Mouse (Mus musculus) ES-Bruce4 (cell line): ENCODE results near the gene Csrnp2. TPM values are rescaled to one million over a fixed set of nuclear protein-coding genes. Genes with fewer than 3 reads are reported as not detected.
"Not testable (repeated sequence)": the region's sequence is repeated elsewhere in the genome, so short reads cannot be mapped to it uniquely, and the experiment has no call there.

Experiments
- H3K27ac ChIP-seq: 2 replicates; pipeline ENCODE4 v1.5.1; 2012; ENCODE audit warnings: low read length, inconsistent platforms; ENCODE audit not compliant: insufficient read depth
- H3K27me3 ChIP-seq: 2 replicates; pipeline ENCODE4 v1.6.1; 2012; ENCODE audit warnings: mild to moderate bottlenecking, low read length, inconsistent platforms; ENCODE audit not compliant: control insufficient read depth, poor library complexity, insufficient read depth, severe bottlenecking
- H3K36me3 ChIP-seq: 2 replicates; pipeline ENCODE4 v1.6.1; 2012; ENCODE audit warnings: inconsistent platforms, mild to moderate bottlenecking, low read length, moderate library complexity; ENCODE audit not compliant: control insufficient read depth, poor library complexity, insufficient read depth, severe bottlenecking
- H3K4me1 ChIP-seq: one replicate; pipeline ENCODE4 v1.8.1; 2011; ENCODE audit warnings: low read length; ENCODE audit not compliant: control insufficient read depth, insufficient read depth
- H3K4me3 ChIP-seq: 2 replicates; pipeline ENCODE4 v1.5.1; 2011; ENCODE audit warnings: low read depth, mild to moderate bottlenecking, low read length
- H3K9ac ChIP-seq: 2 replicates; pipeline ENCODE4 v1.6.1; 2012; ENCODE audit warnings: low read depth, mild to moderate bottlenecking, inconsistent platforms; ENCODE audit not compliant: poor library complexity, severe bottlenecking
- H3K9me3 ChIP-seq: replicated peaks from 2 replicates; pipeline ENCODE4 v1.6.1; 2012; ENCODE audit warnings: mild to moderate bottlenecking, low read length, inconsistent platforms; ENCODE audit not compliant: control insufficient read depth, poor library complexity, insufficient read depth, severe bottlenecking
- CTCF ChIP-seq: IDR thresholded peaks from one replicate; pipeline ENCODE4 v1.8.1; 2011; ENCODE audit warnings: low read depth, low read length
- EP300 ChIP-seq: IDR thresholded peaks from 2 replicates; pipeline ENCODE4 v1.6.1; 2011; ENCODE audit warnings: low read depth, low read length; ENCODE audit not compliant: insufficient read depth
- POLR2A ChIP-seq: IDR thresholded peaks from one replicate; pipeline ENCODE4 v1.8.1; 2011; ENCODE audit warnings: low read length; ENCODE audit not compliant: insufficient read depth
- polyA plus RNA-seq: library from polyadenylated mRNA; stranded (reverse); fragments of >200 nt; gene quantifications from 2 replicates; pipeline ENCODE4 v1.2.4, GENCODE M21; 2011; ENCODE audit warnings: low read depth; ENCODE audit not compliant: missing spikeins, insufficient read depth, insufficient read length

Csrnp2 gene
- polyA plus RNA-seq, 1 experiment: 6.8 TPM

GRCm38 (mm10) chr15:100508454-100509167, 13.3 kb upstream of the Csrnp2 start:
- no peak overlapping the region for H3K4me3 ChIP-seq
- H3K9ac ChIP-seq: no peak overlapping the region
- no peaks in the 10 kb centered on the region for H3K9me3 ChIP-seq
- no peaks in the 10 kb centered on the region for H3K4me1 ChIP-seq
- no peaks in the 10 kb centered on the region for H3K27me3 ChIP-seq
- no peak overlapping the region for H3K27ac ChIP-seq
- H3K36me3 ChIP-seq: no peaks in the 10 kb centered on the region
- TF ChIP-seq EP300 (no peak), POLR2A (no peak), CTCF (no peak)

- H3K27ac ChIP-seq: peak overlapping the region; percentile 77
- not testable (repeated sequence) for H3K27me3 ChIP-seq, H3K4me1 ChIP-seq, H3K9ac ChIP-seq, H3K9me3 ChIP-seq, H3K36me3 ChIP-seq, H3K4me3 ChIP-seq
Measured at GRCm38 (mm10) chr15:100499506-100499905, 4.2 kb upstream of the Csrnp2 start.

- Histone ChIP-seq H3K4me3 (peak overlapping the region; percentile 68), H3K36me3 (no peaks in the 10 kb centered on the region), H3K9me3 (no peaks in the 10 kb centered on the region; the same call in 1 of the 2 replicates), H3K27ac (no peak overlapping the region), H3K4me1 (no peaks in the 10 kb centered on the region), H3K9ac (peak overlapping the region; percentile 74), H3K27me3 (no peaks in the 10 kb centered on the region)
- TF ChIP-seq CTCF (no peak), EP300 (no peak), POLR2A (no peak)
Measured at GRCm38 (mm10) chr15:100494647-100495046, 641 bp downstream of the Csrnp2 start.

GRCm38 (mm10) chr15:100491966-100492365, 3.3 kb downstream of the Csrnp2 start:
- Histone ChIP-seq H3K36me3 (no peaks in the 10 kb centered on the region), H3K27me3 (no peaks in the 10 kb centered on the region), H3K9ac (no peak overlapping the region), H3K9me3 (no peaks in the 10 kb centered on the region), H3K27ac (no peak overlapping the region), H3K4me1 (no peaks in the 10 kb centered on the region), H3K4me3 (no peak overlapping the region)
- no peak for TF ChIP-seq POLR2A

GRCm38 (mm10) chr15:100489263-100489662, 6.0 kb downstream of the Csrnp2 start:
- Histone ChIP-seq H3K27me3 (no peaks in the 10 kb centered on the region), H3K4me3 (no peak overlapping the region), H3K9ac (no peak overlapping the region), H3K9me3 (no peaks in the 10 kb centered on the region), H3K36me3 (no peaks in the 10 kb centered on the region), H3K27ac (no peak overlapping the region), H3K4me1 (no peaks in the 10 kb centered on the region)
- no peak for TF ChIP-seq POLR2A
- no peak for TF ChIP-seq EP300
- no peak for TF ChIP-seq CTCF

- not testable (repeated sequence) for H3K27me3 ChIP-seq, H3K27ac ChIP-seq, H3K36me3 ChIP-seq, H3K4me3 ChIP-seq, H3K9ac ChIP-seq, H3K4me1 ChIP-seq, H3K9me3 ChIP-seq
Measured at GRCm38 (mm10) chr15:100488297-100488696, 7.0 kb downstream of the Csrnp2 start.
